Mouse (Mus musculus): Measurements from ENCODE around the gene P2ry1. TPM values are rescaled to one million over a fixed set of nuclear protein-coding genes. Genes with fewer than 3 reads are reported as not detected.

Gene P2ry1
- total RNA-seq, 2 experiments from 2014 or later: 3.3 to 3.7 TPM

DNA sequence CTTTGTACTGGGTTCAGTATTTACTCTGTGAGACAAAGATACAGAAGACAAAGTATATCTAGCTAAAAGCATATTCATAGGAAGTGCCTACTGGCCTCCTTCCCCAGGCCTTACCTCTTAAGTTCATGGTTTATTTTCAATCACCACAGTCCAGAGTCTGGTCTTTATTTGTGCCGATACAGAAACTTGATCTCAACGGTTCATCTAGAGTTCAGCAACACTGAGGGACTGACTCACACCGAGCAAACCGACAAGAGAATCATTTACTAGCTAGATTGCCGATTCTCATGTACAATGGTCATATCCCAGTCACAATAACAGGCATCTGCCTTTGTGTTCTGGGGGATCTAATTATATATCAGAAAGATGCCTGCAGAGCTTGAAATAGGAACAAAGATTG, 9.1 kb downstream of the P2ry1 start:
- no peak for DNase-seq (ENCODE audit: extremely low spot score in 1 of 2, low spot score in 2 of 2)
- no peak overlapping the region for H3K27ac ChIP-seq
- intact Hi-C loops (cut with DNase I): no loop called here
- TF ChIP-seq CTCF (IDR thresholded peaks at IDR 0.05): no peak
- no peak overlapping the region for H3K4me3 ChIP-seq

DNA sequence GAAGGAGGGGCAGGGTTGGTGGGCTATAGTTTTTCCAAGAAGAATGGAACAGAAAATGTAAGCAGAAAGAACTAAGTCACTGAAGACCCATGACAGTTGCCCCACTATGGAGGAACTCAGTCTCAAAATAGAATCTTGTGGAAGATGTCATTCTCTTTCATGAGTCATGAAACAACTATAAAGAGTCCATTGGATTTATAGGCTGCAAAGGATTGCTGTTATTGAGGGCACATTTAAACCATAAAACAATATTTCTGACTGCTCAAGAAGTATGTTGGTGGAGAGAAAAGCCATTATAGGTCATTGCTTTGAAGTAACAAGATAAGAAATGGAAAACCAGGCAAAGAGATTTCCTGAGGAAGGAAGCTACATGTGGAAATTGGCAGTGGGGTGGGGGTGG, 10.0 kb downstream of the P2ry1 start:
- H3K4me3 ChIP-seq: no peak overlapping the region
- intact Hi-C loops (cut with DNase I): no loop called here
- no peak for TF ChIP-seq CTCF (IDR thresholded peaks at IDR 0.05)
- DNase-seq (ENCODE audit: extremely low spot score in 1 of 2, low spot score in 2 of 2): no peak
- H3K27ac ChIP-seq: no peak overlapping the region

DNA sequence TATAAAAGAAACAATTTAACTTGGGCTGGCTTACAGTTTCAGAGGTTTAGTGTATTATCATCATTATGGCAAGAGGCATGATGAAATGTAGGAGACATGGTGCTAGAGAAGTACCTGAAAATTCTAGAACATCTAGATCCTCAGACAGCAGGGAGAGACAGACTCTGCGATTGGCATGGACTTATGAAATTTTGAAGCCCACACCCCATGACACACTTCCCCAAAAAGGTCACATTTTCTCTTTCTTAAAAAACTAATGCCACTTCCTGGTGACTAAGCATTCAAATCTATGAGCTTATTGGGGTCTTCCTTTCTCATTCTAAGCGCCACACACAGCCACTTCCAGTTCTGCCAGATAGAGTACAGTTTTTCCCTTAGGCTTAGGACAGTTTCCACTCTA, 14.1 kb downstream of the P2ry1 start:
- intact Hi-C loops (cut with DNase I): no loop called here
- H3K27ac ChIP-seq: no peak overlapping the region

DNA sequence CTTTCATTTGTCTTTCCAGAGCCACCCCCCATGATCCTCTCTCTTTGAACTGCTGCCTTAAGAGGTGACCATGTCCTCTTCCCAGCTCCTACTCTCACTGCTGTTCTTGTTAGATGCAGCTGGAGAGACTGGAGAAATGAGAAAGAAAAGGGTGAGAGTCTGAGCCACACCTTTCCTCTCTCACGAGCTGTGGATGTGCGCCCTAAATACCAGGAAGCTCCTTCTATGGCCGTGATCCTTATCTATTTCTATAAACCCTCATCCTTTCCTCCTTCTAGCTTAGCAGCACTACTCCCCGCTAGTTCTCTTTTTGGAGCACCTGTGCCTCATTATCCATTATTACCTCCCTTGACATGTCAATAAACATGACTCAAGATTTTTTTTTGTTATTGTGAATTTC, 29.5 kb downstream of the P2ry1 start:
- DNase-seq (ENCODE audit: extremely low spot score in 1 of 2, low spot score in 2 of 2): no peak
- intact Hi-C loops (cut with DNase I): no loop called here
- TF ChIP-seq CTCF (IDR thresholded peaks at IDR 0.05): no peak
- no peak overlapping the region for H3K4me3 ChIP-seq
- no peak overlapping the region for H3K27ac ChIP-seq

More for the DNA sequence above, 14.1 kb downstream of the P2ry1 start:
- TF ChIP-seq CTCF (IDR thresholded peaks at IDR 0.05): no peak
- DNase-seq (ENCODE audit: extremely low spot score in 1 of 2, low spot score in 2 of 2): no peak
- H3K4me3 ChIP-seq: no peak overlapping the region

DNA sequence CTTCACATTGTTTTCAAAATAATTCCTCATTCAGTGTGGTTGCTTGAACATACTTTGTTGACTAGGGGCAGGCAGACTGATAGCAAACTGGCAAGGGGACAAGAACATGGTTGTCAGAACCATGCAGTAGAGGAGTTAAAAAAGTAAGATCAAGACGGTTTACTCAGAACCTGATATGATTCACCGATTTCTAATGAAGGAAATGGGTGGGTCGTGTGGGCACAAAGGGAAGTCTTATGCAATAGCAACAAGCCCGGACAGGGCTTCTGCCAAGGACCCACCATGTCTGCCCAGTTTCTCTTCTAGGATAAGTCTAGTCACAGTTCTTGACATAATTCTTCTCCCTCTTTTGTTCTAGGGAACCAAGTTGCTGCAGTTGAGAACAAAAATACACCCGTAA, 33.0 kb downstream of the P2ry1 start:
- no peak overlapping the region for H3K4me3 ChIP-seq
- no peak overlapping the region for H3K27ac ChIP-seq
- intact Hi-C loops (cut with DNase I): no loop called here
- no peak for DNase-seq (ENCODE audit: extremely low spot score in 1 of 2, low spot score in 2 of 2)
- TF ChIP-seq CTCF (IDR thresholded peaks at IDR 0.05): no peak

DNA sequence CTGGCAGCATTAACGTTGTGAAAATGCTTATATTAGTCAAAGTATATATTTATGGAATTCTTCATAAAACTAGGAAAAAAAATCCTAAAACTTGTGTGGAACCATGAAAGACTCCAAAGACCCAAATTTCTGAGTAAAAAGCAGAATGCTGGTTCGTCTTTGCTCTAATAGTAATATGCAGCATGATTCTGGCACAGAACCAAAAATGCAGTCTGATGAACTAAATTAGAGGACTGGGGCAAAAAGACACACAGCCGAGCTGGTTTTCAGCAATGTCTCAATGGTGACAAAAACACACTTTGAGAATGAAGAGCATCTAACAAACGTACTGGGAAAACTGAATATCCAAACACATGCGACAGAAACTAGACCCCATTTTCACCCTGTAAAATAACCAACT, 37.3 kb downstream of the P2ry1 start:
- TF ChIP-seq CTCF (IDR thresholded peaks at IDR 0.05): no peak
- H3K4me3 ChIP-seq: no peak overlapping the region
- DNase-seq (ENCODE audit: extremely low spot score in 1 of 2, low spot score in 2 of 2): no peak
- H3K27ac ChIP-seq: no peak overlapping the region
- intact Hi-C loops (cut with DNase I): no loop called here

DNA sequence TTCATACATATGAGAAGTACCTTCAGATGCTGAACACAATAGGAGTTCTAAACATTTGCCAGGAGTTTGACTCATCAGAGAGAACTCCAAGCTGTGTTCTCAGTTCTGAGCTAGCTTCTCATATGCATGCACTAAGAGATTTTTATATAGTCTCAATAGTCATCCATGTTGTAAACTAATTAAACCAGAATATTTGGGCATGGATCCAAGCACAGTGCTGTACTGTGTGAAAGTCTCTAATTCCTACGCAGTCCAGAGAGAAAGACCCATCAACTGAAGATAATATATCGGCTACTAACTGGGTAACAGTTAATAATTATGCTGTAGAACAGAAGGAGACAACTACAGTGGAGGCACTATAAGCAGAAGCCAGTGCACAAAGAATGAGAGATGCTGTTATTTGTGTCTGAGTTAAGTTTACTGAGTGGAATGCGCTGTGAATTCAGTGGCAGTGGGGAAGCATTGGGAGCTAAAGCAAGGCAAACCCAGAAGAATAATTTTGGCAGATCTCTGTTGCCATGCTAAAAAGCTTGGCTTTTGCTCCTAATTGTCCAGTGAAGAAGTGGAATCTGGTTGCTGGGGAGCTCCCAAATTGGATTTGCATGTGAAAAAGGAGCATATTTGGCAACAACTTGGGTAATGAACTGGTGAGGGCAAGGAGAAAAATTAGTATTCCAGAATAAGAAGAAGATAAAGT, 47.5 kb downstream of the P2ry1 start:
- intact Hi-C loops (cut with DNase I): no loop called here
- Histone ChIP-seq H3K4me3 (no peak overlapping the region), H3K27ac (no peak overlapping the region)
- no peak for TF ChIP-seq CTCF (IDR thresholded peaks at IDR 0.05)
- no peak for DNase-seq (ENCODE audit: extremely low spot score in 1 of 2, low spot score in 2 of 2)
